Mouse (Mus musculus) kidney, adult 2 months (tissue): ENCODE results near the gene Med12l. TPM values are rescaled to one million over a fixed set of nuclear protein-coding genes. Genes with fewer than 3 reads are reported as not detected.
A peak's percentile ranks its signal among the peaks of the same experiment; 100 is the strongest.

Source experiments
- DNase-seq: peaks from one replicate; pipeline ENCODE4 v3.0.0; 2021
- H3K27ac ChIP-seq: fragments of 200-500 bp; 2 replicates; pipeline ENCODE4 v1.5.1; 2012; ENCODE audit warnings: low read depth, low read length, control low read depth, inconsistent platforms; ENCODE audit not compliant: insufficient read depth
- H3K27me3 ChIP-seq: fragments of 200-500 bp; replicated peaks from 2 replicates; pipeline ENCODE4 v1.6.1; 2012; ENCODE audit warnings: mild to moderate bottlenecking, moderate library complexity, low read length, inconsistent platforms; ENCODE audit not compliant: control insufficient read depth, insufficient read depth
- H3K36me3 ChIP-seq: fragments of 200-500 bp; 2 replicates; pipeline ENCODE4 v1.6.1; 2012; ENCODE audit warnings: mild to moderate bottlenecking, moderate library complexity, low read length, inconsistent platforms; ENCODE audit not compliant: control insufficient read depth, insufficient read depth
- H3K4me1 ChIP-seq: fragments of 200-500 bp; 2 replicates; pipeline ENCODE4 v1.6.1; 2011; ENCODE audit warnings: low read length; ENCODE audit not compliant: control insufficient read depth, insufficient read depth
- H3K4me3 ChIP-seq: fragments of 200-500 bp; 2 replicates; pipeline ENCODE4 v1.5.1; 2011; ENCODE audit warnings: mild to moderate bottlenecking, low read depth, low read length, control low read depth; ENCODE audit not compliant: insufficient read depth
- CTCF ChIP-seq: fragments of 200-500 bp; conservative IDR thresholded peaks from 2 replicates; pipeline ENCODE4 v1.5.1; 2011; ENCODE audit warnings: low read depth, mild to moderate bottlenecking, control low read depth, low read length, moderate library complexity, mixed read lengths; ENCODE audit not compliant: insufficient read depth, insufficient read length
- POLR2A ChIP-seq: fragments of 200-500 bp; IDR thresholded peaks from one replicate; pipeline ENCODE4 v1.6.1; 2011; ENCODE audit warnings: low read depth, low read length, control low read depth
- WGBS: fragments of 180-500 bp; shearing (Covaris S2); methylation state at CpG from one replicate; pipeline ENCODE4 v1.1.7; 2018; 5-methylcytosine and 5-hydroxymethylcytosine counted together
- polyA plus RNA-seq: library from polyadenylated mRNA; depleted of rRNA; stranded (reverse); fragments of >200 nt; gene quantifications from 2 replicates; pipeline ENCODE4 v1.2.3, GENCODE M21; 2012

The Med12l gene
- polyA plus RNA-seq, 1 experiment: 0.64 TPM

DNA sequence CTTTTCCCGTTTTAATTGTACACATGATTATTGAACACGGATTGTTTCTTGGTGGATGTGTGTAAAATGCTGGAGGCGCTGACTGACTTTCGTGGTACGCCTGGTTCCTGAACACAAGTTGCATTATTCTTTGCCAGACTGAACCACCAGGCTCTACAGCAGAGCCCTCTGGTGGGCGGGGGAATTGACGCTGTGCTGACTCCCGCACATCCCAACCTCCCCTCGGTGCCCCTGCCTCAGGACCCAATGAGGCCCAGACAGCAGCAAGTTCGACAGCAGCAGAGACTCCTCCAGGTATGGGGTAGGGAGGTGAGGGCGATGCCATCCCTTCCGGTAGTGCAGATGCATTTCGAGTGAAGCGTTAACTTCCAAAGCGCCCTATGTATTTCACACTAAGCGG is 292.0 kb downstream of the Med12l start:
- Histone ChIP-seq H3K4me1 (no peaks in the 10 kb centered on the region), H3K27me3 (no peaks in the 10 kb centered on the region), H3K36me3 (no peaks in the 10 kb centered on the region), H3K4me3 (no peak overlapping the region), H3K27ac (no peak overlapping the region)
- WGBS: 85% methylated on average over 16 of the region's 16 CpGs
- no peak for DNase-seq
- TF ChIP-seq CTCF (no peak), POLR2A (no peak)

DNA sequence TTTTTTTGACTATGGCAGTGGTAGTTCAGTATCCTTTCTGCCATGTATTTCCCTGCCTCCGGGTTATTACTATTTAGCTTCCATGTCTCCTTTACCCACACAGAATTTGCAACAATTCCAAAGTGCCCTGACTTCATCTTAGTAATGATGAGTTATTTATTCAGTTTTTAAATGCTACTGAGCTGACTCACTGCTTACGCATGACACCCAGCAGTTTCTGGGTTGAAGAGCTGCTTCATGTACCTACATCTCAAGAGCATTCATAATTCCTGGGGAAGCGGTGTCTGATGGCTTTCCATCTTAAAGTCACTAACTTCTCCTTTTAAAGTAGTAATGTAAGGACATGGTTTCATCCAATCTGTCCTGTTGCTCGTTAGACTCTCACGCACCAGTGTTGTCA is 299.3 kb downstream of the Med12l start:
- H3K27ac ChIP-seq: no peak overlapping the region
- no peak for DNase-seq
- no peaks in the 10 kb centered on the region for H3K27me3 ChIP-seq
- H3K36me3 ChIP-seq: no peaks in the 10 kb centered on the region
- TF ChIP-seq CTCF (no peak), POLR2A (no peak)
- WGBS: 90% methylated on average over 5 of the region's 5 CpGs
- no peaks in the 10 kb centered on the region for H3K4me1 ChIP-seq
- no peak overlapping the region for H3K4me3 ChIP-seq

DNA sequence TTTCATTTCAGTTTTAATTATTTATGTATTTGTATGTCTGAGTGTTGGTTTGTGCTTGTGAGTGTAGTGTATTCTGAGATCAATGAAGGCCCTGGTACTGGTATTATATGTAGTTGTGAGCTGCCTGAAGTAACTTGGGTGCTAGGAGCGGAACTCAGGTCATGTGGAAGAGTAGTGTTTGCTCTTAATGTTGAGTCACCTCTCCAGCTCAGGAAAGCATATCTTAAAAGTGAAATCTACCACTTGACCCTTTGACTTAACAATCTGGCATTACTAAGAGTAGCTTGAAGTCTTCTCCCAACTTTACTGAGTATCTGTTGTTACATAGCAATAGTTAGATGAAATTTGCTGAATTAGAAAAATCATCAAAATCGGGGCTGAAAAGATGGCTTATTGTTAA is 299.9 kb downstream of the Med12l start:
- 98% methylated on average over 2 of the region's 2 CpGs for WGBS
- Histone ChIP-seq H3K27me3 (no peaks in the 10 kb centered on the region), H3K27ac (no peak overlapping the region), H3K36me3 (no peaks in the 10 kb centered on the region), H3K4me3 (no peak overlapping the region), H3K4me1 (no peaks in the 10 kb centered on the region)
- TF ChIP-seq POLR2A: no peak
- no peak for TF ChIP-seq CTCF
- no peak for DNase-seq

DNA sequence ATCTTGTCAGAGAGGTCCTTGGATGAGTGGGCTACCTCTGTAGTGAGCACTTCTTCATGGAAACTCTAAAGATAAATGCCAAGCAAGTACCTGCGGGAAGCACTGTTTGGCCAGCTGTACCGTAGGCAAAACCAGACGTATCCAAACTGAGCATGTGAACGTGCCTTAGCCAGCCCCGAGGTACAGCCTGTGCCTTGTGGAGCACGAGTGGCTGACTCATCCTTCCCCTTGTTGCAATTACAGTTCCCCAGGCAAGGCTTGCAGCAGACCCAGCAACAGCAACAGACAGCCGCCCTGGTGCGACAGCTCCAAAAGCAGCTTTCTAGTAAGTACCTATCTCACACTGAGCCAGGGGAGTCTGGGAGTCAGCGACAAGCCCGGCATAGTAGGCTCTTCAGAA is 307.0 kb downstream of the Med12l start:
- no peak for DNase-seq
- Histone ChIP-seq H3K27me3 (no peaks in the 10 kb centered on the region), H3K36me3 (no peaks in the 10 kb centered on the region), H3K4me1 (no peaks in the 10 kb centered on the region), H3K27ac (no peak overlapping the region), H3K4me3 (no peak overlapping the region)
- TF ChIP-seq POLR2A (no peak), CTCF (no peak)
- WGBS: 84% methylated on average over 10 of the region's 10 CpGs

DNA sequence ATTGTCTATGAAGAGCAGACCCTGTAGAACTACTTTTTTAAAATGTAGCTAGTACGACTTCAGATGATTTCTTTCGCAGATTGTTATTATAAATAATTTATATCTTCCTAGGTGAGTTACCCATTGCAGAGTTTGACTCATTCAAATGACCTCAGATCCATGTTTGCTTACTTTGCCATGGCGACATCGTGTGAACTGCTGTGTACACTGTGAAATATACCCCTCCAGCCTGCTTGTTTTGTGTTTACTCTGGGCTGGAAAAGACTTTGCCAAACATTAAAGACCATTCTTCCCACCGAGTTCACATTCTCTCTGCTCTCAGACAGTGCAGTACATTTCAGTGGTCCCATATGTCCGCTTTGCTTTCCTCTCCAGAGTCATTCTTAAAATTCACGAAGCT is 310.5 kb downstream of the Med12l start:
- Histone ChIP-seq H3K27ac (no peak overlapping the region), H3K4me3 (no peak overlapping the region), H3K27me3 (no peaks in the 10 kb centered on the region), H3K4me1 (no peaks in the 10 kb centered on the region), H3K36me3 (no peaks in the 10 kb centered on the region)
- 64% methylated on average over 7 of the region's 7 CpGs for WGBS
- DNase-seq: no peak
- no peak for TF ChIP-seq POLR2A
- no peak for TF ChIP-seq CTCF

DNA sequence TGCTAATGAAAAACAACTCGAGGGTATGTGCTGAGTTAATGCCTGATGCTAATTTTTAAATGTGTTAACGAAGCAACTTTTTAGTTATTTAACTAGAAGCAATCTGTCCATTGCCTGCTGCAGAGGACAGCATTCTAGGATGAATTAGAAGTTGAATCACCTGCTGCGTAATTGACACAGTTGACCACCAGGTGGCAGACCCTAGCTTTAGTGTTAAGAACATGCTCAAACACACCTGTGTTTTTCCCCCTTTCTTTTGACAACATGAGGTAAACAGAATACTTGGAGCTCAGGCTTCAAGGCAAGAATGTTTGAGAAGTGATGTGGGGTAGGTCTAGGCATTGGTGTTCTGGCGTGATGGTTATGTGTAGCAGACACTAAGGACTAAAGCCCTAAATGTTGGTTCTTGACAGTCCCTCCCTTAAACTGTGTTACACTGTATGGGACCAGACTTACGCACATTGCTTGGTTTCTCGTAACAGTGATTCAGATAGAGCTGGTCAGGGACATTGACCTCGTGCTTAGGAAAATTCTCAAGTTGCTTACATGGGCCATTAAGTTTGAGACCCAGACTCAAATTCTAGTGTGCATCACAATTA is 315.8 kb downstream of the Med12l start:
- WGBS: 31% methylated on average over 7 of the region's 7 CpGs
- Histone ChIP-seq H3K27ac (no peak overlapping the region), H3K27me3 (no peaks in the 10 kb centered on the region), H3K4me3 (no peak overlapping the region), H3K36me3 (no peaks in the 10 kb centered on the region), H3K4me1 (no peaks in the 10 kb centered on the region)
- DNase-seq: peak; percentile 46
- TF ChIP-seq CTCF: peak; percentile 38
- no peak for TF ChIP-seq POLR2A

DNA sequence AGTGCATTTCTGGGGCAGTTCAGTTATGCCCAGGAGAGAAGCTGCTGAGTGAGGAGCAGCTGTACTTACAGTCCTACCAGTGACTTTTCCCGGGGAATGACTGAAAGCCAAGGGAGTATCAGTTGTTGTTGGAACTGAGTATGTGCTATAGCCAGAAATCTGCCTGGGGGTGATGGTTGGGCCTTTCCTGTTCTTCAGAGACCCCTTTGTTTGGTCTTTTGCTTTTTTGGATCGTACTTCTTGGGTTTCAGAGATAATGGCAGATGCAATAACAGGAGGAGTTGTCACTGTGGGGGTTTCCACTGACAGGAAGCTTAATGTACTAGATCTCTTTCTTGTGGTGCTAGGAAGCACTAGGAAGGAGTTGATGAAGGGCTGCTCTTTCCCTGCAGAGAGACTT is 322.9 kb downstream of the Med12l start:
- TF ChIP-seq POLR2A (no peak), CTCF (no peak)
- WGBS: 88% methylated on average over 2 of the region's 2 CpGs
- DNase-seq: no peak
- no peak overlapping the region for H3K27ac ChIP-seq
- no peaks in the 10 kb centered on the region for H3K4me1 ChIP-seq
- H3K36me3 ChIP-seq: no peaks in the 10 kb centered on the region
- H3K27me3 ChIP-seq: no peaks in the 10 kb centered on the region
- H3K4me3 ChIP-seq: no peak overlapping the region
